Mouse (Mus musculus): ENCODE data around the gene Hist1h4a. TPM values are rescaled to one million over a fixed set of nuclear protein-coding genes. Genes with fewer than 3 reads are reported as not detected.

Hist1h4a gene
- polyA plus RNA-seq, 1 experiment from 2014 or later = not detected

GRCm38 (mm10) chr13:23760240-23760971 lies 624 bp downstream of the Hist1h4a start:
- DNase-seq (ENCODE audit: low spot score) (no peak), ATAC-seq (replicated peaks; ENCODE audit: low FRiP score) (no peak; the same call in 1 of the 2 replicates)
- Histone ChIP-seq H3K27me3 (replicated peaks; ENCODE audit: control insufficient read depth, insufficient read depth, low read length) (no peaks in the 10 kb centered on the region), H3K4me1 (replicated peaks; ENCODE audit: control insufficient read depth, insufficient read depth, low read length) (peaks cover 43% of the 10 kb centered on the region), H3K36me3 (ENCODE audit: control insufficient read depth, insufficient read depth, low read length) (no peaks in the 10 kb centered on the region), H3K4me2 (peak overlapping the region; percentile 84), H3K9me3 (ENCODE audit: control insufficient read depth, low read length) (no peaks in the 10 kb centered on the region), H3K9ac (ENCODE audit: low read depth, low read length) (peak overlapping the region; percentile 87), H3K4me3 (ENCODE audit: low read depth, low read length) (peak overlapping the region; percentile 53), H3K27ac (ENCODE audit: low read depth, low read length) (peak overlapping the region; percentile 99)
- 1% methylated on average over 20 of the region's 27 CpGs for WGBS

- Histone ChIP-seq H3K9ac (ENCODE audit: low read depth, low read length) (peak overlapping the region; percentile 87), H3K27ac (ENCODE audit: low read depth, low read length) (peak overlapping the region; percentile 99), H3K4me3 (ENCODE audit: low read depth, low read length) (peak overlapping the region; percentile 53; the same call in 1 of the 2 replicates), H3K4me2 (peak overlapping the region; percentile 84), H3K27me3 (replicated peaks; ENCODE audit: control insufficient read depth, insufficient read depth, low read length) (no peaks in the 10 kb centered on the region), H3K36me3 (ENCODE audit: control insufficient read depth, insufficient read depth, low read length) (no peaks in the 10 kb centered on the region), H3K4me1 (replicated peaks; ENCODE audit: control insufficient read depth, insufficient read depth, low read length) (peaks cover 42% of the 10 kb centered on the region), H3K9me3 (ENCODE audit: control insufficient read depth, low read length) (no peaks in the 10 kb centered on the region)
- DNase-seq (ENCODE audit: low spot score) = peak; percentile 60
- ATAC-seq (replicated peaks; ENCODE audit: low FRiP score) = no peak
- WGBS = 64% methylated on average over 1 of the region's 1 CpGs
Measured at GRCm38 (mm10) chr13:23759916-23760239, 1.2 kb downstream of the Hist1h4a start.

- 81% methylated on average over 3 of the region's 3 CpGs for WGBS
- ATAC-seq (replicated peaks; ENCODE audit: low FRiP score) (no peak), DNase-seq (ENCODE audit: low spot score) (no peak)
Measured at GRCm38 (mm10) chr13:23759251-23759771, 1.7 kb downstream of the Hist1h4a start.

GRCm38 (mm10) chr13:23757921-23758320 lies 3.1 kb downstream of the Hist1h4a start:
- Histone ChIP-seq H3K27me3 (replicated peaks; ENCODE audit: control insufficient read depth, insufficient read depth, low read length) (no peaks in the 10 kb centered on the region), H3K9ac (ENCODE audit: low read depth, low read length) (peak overlapping the region; percentile 38), H3K4me1 (replicated peaks; ENCODE audit: control insufficient read depth, insufficient read depth, low read length) (peaks cover 24% of the 10 kb centered on the region; the same call in 1 of the 2 replicates), H3K27ac (ENCODE audit: low read depth, low read length) (peak overlapping the region; percentile 99), H3K9me3 (ENCODE audit: control insufficient read depth, low read length) (no peaks in the 10 kb centered on the region), H3K4me2 (peak overlapping the region; percentile 72), H3K36me3 (ENCODE audit: control insufficient read depth, insufficient read depth, low read length) (no peaks in the 10 kb centered on the region), H3K4me3 (ENCODE audit: low read depth, low read length) (no peak overlapping the region)
- DNase-seq (ENCODE audit: low spot score) (no peak), ATAC-seq (replicated peaks; ENCODE audit: low FRiP score) (no peak)
- WGBS = 44% methylated on average over 3 of the region's 3 CpGs

More at GRCm38 (mm10) chr13:23759251-23759771, 1.7 kb downstream of the Hist1h4a start:
- peak overlapping the region; percentile 99 for H3K27ac ChIP-seq (ENCODE audit: low read depth, low read length)
- H3K4me1 ChIP-seq (replicated peaks; ENCODE audit: control insufficient read depth, insufficient read depth, low read length) = peaks cover 36% of the 10 kb centered on the region
- no peak overlapping the region for H3K4me3 ChIP-seq (ENCODE audit: low read depth, low read length)
- H3K27me3 ChIP-seq (replicated peaks; ENCODE audit: control insufficient read depth, insufficient read depth, low read length) = no peaks in the 10 kb centered on the region
- no peaks in the 10 kb centered on the region for H3K9me3 ChIP-seq (ENCODE audit: control insufficient read depth, low read length)
- H3K9ac ChIP-seq (ENCODE audit: low read depth, low read length) = no peak overlapping the region
- H3K4me2 ChIP-seq = peak overlapping the region; percentile 84; the same call in 1 of the 2 replicates
- H3K36me3 ChIP-seq (ENCODE audit: control insufficient read depth, insufficient read depth, low read length) = no peaks in the 10 kb centered on the region

GRCm38 (mm10) chr13:23757211-23757773 lies 3.7 kb downstream of the Hist1h4a start:
- peak; percentile 10 for ATAC-seq (replicated peaks; ENCODE audit: low FRiP score)
- H3K9ac ChIP-seq (ENCODE audit: low read depth, low read length) = peak overlapping the region; percentile 75
- peak; percentile 76 for DNase-seq (ENCODE audit: low spot score)
- H3K27me3 ChIP-seq (replicated peaks; ENCODE audit: control insufficient read depth, insufficient read depth, low read length) = no peaks in the 10 kb centered on the region
- no peaks in the 10 kb centered on the region for H3K9me3 ChIP-seq (ENCODE audit: control insufficient read depth, low read length)
- peak overlapping the region; percentile 72 for H3K4me2 ChIP-seq
- WGBS = under 1% methylated on average over 17 of the region's 23 CpGs
- peaks cover 22% of the 10 kb centered on the region; the same call in 1 of the 2 replicates for H3K4me1 ChIP-seq (replicated peaks; ENCODE audit: control insufficient read depth, insufficient read depth, low read length)
- no peaks in the 10 kb centered on the region for H3K36me3 ChIP-seq (ENCODE audit: control insufficient read depth, insufficient read depth, low read length)
- H3K27ac ChIP-seq (ENCODE audit: low read depth, low read length) = peak overlapping the region; percentile 99
- peak overlapping the region; percentile 45 for H3K4me3 ChIP-seq (ENCODE audit: low read depth, low read length)

GRCm38 (mm10) chr13:23756790-23757189 lies 4.2 kb downstream of the Hist1h4a start, which contains the start of gene Hist1h4b:
Gene Hist1h4b, plus strand, starts transcription at chr13:23757013.
- Histone ChIP-seq H3K4me3 (ENCODE audit: low read depth, low read length) (peak within 1 kb of the TSS; percentile 45), H3K4me1 (replicated peaks; ENCODE audit: control insufficient read depth, insufficient read depth, low read length) (peaks cover 22% of the 10 kb centered on the region; the same call in 1 of the 2 replicates), H3K27me3 (replicated peaks; ENCODE audit: control insufficient read depth, insufficient read depth, low read length) (no peaks in the 10 kb centered on the region), H3K27ac (ENCODE audit: low read depth, low read length) (peak within 1 kb of the TSS; percentile 99), H3K36me3 (ENCODE audit: control insufficient read depth, insufficient read depth, low read length) (no peaks in the 10 kb centered on the region), H3K9me3 (ENCODE audit: control insufficient read depth, low read length) (no peaks in the 10 kb centered on the region), H3K9ac (ENCODE audit: low read depth, low read length) (peak within 1 kb of the TSS; percentile 75), H3K4me2 (peak within 1 kb of the TSS; percentile 72)
- 0% methylated on average over 17 of the region's 22 CpGs for WGBS
- ATAC-seq (replicated peaks; ENCODE audit: low FRiP score) (peak; percentile 68), DNase-seq (ENCODE audit: low spot score) (peak; percentile 91)

- ATAC-seq (replicated peaks; ENCODE audit: low FRiP score) (no peak), DNase-seq (ENCODE audit: low spot score) (no peak)
- H3K4me3 ChIP-seq (ENCODE audit: low read depth, low read length) = no peak overlapping the region
- no peaks in the 10 kb centered on the region for H3K36me3 ChIP-seq (ENCODE audit: control insufficient read depth, insufficient read depth, low read length)
- peaks cover 18% of the 10 kb centered on the region; the same call in 1 of the 2 replicates for H3K4me1 ChIP-seq (replicated peaks; ENCODE audit: control insufficient read depth, insufficient read depth, low read length)
- no peaks in the 10 kb centered on the region for H3K9me3 ChIP-seq (ENCODE audit: control insufficient read depth, low read length)
- H3K27me3 ChIP-seq (replicated peaks; ENCODE audit: control insufficient read depth, insufficient read depth, low read length) = no peaks in the 10 kb centered on the region
- H3K4me2 ChIP-seq = no peak overlapping the region
- H3K27ac ChIP-seq (ENCODE audit: low read depth, low read length) = peak overlapping the region; percentile 63
- H3K9ac ChIP-seq (ENCODE audit: low read depth, low read length) = no peak overlapping the region
Measured at GRCm38 (mm10) chr13:23755000-23755399, 6.0 kb downstream of the Hist1h4a start.

GRCm38 (mm10) chr13:23753314-23754078 lies 7.5 kb downstream of the Hist1h4a start:
- WGBS = 50% methylated on average over 4 of the region's 4 CpGs
- peaks cover 14% of the 10 kb centered on the region for H3K4me1 ChIP-seq (replicated peaks; ENCODE audit: control insufficient read depth, insufficient read depth, low read length)
- peak overlapping the region; percentile 57 for H3K4me2 ChIP-seq
- no peaks in the 10 kb centered on the region for H3K9me3 ChIP-seq (ENCODE audit: control insufficient read depth, low read length)
- H3K27me3 ChIP-seq (replicated peaks; ENCODE audit: control insufficient read depth, insufficient read depth, low read length) = no peaks in the 10 kb centered on the region
- peak overlapping the region; percentile 47 for H3K4me3 ChIP-seq (ENCODE audit: low read depth, low read length)
- H3K9ac ChIP-seq (ENCODE audit: low read depth, low read length) = peak overlapping the region; percentile 48; the same call in 1 of the 2 replicates
- DNase-seq (ENCODE audit: low spot score) (no peak), ATAC-seq (replicated peaks; ENCODE audit: low FRiP score) (no peak)
- H3K36me3 ChIP-seq (ENCODE audit: control insufficient read depth, insufficient read depth, low read length) = no peaks in the 10 kb centered on the region
- peak overlapping the region; percentile 86 for H3K27ac ChIP-seq (ENCODE audit: low read depth, low read length)

Data from liver, embryonic 11.5 days (tissue).